Mouse (Mus musculus): Measurements from ENCODE around the gene Sbf2.
A peak's percentile ranks its signal among the peaks of the same experiment; 100 is the strongest.
"Not testable (repeated sequence)": the region's sequence is repeated elsewhere in the genome, so short reads cannot be mapped to it uniquely, and the experiment has no call there.

Gene Sbf2

GRCm38 (mm10) chr7:110614133-110615063 is at the start of gene Sbf2:
Sbf2 (minus strand) TSS chr7:110614922.
- DNase-seq (ENCODE audit: low spot score in 2 of 2): peak; percentile 80 to 82

- DNase-seq (ENCODE audit: low spot score in 2 of 2): no peak
These were observed 43.7 kb upstream of the Sbf2 start for GRCm38 (mm10) chr7:110658378-110658928.

- DNase-seq (ENCODE audit: low spot score in 2 of 2): no peak
These were observed 41.2 kb upstream of the Sbf2 start for GRCm38 (mm10) chr7:110655966-110656365.

- DNase-seq (ENCODE audit: low spot score in 2 of 2): no peak
These were observed 40.5 kb upstream of the Sbf2 start for GRCm38 (mm10) chr7:110655230-110655629.

GRCm38 (mm10) chr7:110651091-110651490 is 36.4 kb upstream of the Sbf2 start:
- DNase-seq (ENCODE audit: low spot score in 2 of 2): peak in 1 of 2 experiments; percentile 21

GRCm38 (mm10) chr7:110650491-110650890 is 35.8 kb upstream of the Sbf2 start:
- DNase-seq (ENCODE audit: low spot score in 2 of 2): peak in 1 of 2 experiments; percentile 15

- no peak for DNase-seq (ENCODE audit: low spot score in 2 of 2)
These were observed 34.6 kb upstream of the Sbf2 start for GRCm38 (mm10) chr7:110649133-110649987.

- DNase-seq (ENCODE audit: low spot score in 2 of 2): peak in 1 of 2 experiments; percentile 26
These were observed 33.8 kb upstream of the Sbf2 start for GRCm38 (mm10) chr7:110648455-110649085.

GRCm38 (mm10) chr7:110647559-110648454 is 33.1 kb upstream of the Sbf2 start:
- no peak for DNase-seq (ENCODE audit: low spot score in 2 of 2)

- no peak for DNase-seq (ENCODE audit: low spot score in 2 of 2)
These were observed 32.1 kb upstream of the Sbf2 start for GRCm38 (mm10) chr7:110646611-110647407.

- no peak for DNase-seq (ENCODE audit: low spot score in 2 of 2)
These were observed 31.1 kb upstream of the Sbf2 start for GRCm38 (mm10) chr7:110645859-110646258.

GRCm38 (mm10) chr7:110645311-110645710 is 30.6 kb upstream of the Sbf2 start:
- DNase-seq (ENCODE audit: low spot score in 2 of 2): peak in 1 of 2 experiments; percentile 57

- DNase-seq (ENCODE audit: low spot score in 2 of 2): not testable (repeated sequence)
These were observed 25.2 kb upstream of the Sbf2 start for GRCm38 (mm10) chr7:110639958-110640357.

- DNase-seq (ENCODE audit: low spot score in 2 of 2): no peak
These were observed 24.7 kb upstream of the Sbf2 start for GRCm38 (mm10) chr7:110639291-110639915.

- DNase-seq (ENCODE audit: low spot score in 2 of 2): peak in 1 of 2 experiments; percentile 51
These were observed 23.8 kb upstream of the Sbf2 start for GRCm38 (mm10) chr7:110638305-110639110.

GRCm38 (mm10) chr7:110636559-110636958 is 21.8 kb upstream of the Sbf2 start:
- no peak for DNase-seq (ENCODE audit: low spot score in 2 of 2)

GRCm38 (mm10) chr7:110635929-110636328 is 21.2 kb upstream of the Sbf2 start:
- DNase-seq (ENCODE audit: low spot score in 2 of 2): no peak
